Mouse (Mus musculus) layer of hippocampus, postnatal 14 days (tissue): ENCODE measurements around the gene Xlr5c. TPM values are rescaled to one million over a fixed set of nuclear protein-coding genes. Genes with fewer than 3 reads are reported as not detected.
A peak's percentile ranks its signal among the peaks of the same experiment; 100 is the strongest.
"Not testable (repeated sequence)": the region's sequence is repeated elsewhere in the genome, so short reads cannot be mapped to it uniquely, and the experiment has no call there.

Experiments used
- DNase-seq, 2 experiments: peaks; one replicate each; pipeline ENCODE4 v3.0.0; 2021 to 2022; ENCODE audit warnings: low spot score in 2 of 2, mixed read lengths in 1 of 2
- long read RNA-seq, 2 experiments: library from polyadenylated mRNA; stranded (forward); transcript quantifications; one replicate each; pipeline ENCODE4 v2.0.0; 2021
- total RNA-seq, 2 experiments: library from RNA; stranded (reverse); gene quantifications; 2 replicates each; pipeline ENCODE4 v1.2.3; 2021

The Xlr5c gene
- total RNA-seq = not detected
- long read RNA-seq, experiment 1 = 0 reads
- long read RNA-seq, experiment 2 = 0 reads

- not testable (repeated sequence) for DNase-seq
Measured at GRCm38 (mm10) chrX:73292876-73293275, at the start of gene Xlr5c, which contains the start of gene Xlr5a. Xlr5c (minus strand) TSS chrX:73292976. Xlr5a (minus strand) TSS chrX:73292976.

GRCm38 (mm10) chrX:73342483-73342895 is 49.7 kb upstream of the Xlr5c start, which contains the start of gene Zfp275:
Zfp275 (plus strand) TSS chrX:73342621.
- DNase-seq = peak; percentile 56 to 72

- DNase-seq = no peak
Measured at GRCm38 (mm10) chrX:73342068-73342467, 49.3 kb upstream of the Xlr5c start.

- DNase-seq = no peak
Measured at GRCm38 (mm10) chrX:73341473-73341872, 48.7 kb upstream of the Xlr5c start.

GRCm38 (mm10) chrX:73336740-73337139 is 44.0 kb upstream of the Xlr5c start, which contains the start of gene Gm45015:
Gm45015 (minus strand) TSS chrX:73336840.
- no peak for DNase-seq

GRCm38 (mm10) chrX:73333548-73333947 is 40.8 kb upstream of the Xlr5c start:
- DNase-seq = no peak

GRCm38 (mm10) chrX:73327215-73327614 is 34.4 kb upstream of the Xlr5c start:
- DNase-seq = no peak

- DNase-seq = no peak
Measured at GRCm38 (mm10) chrX:73321029-73321428, 28.3 kb upstream of the Xlr5c start.

GRCm38 (mm10) chrX:73312522-73312921 is 19.7 kb upstream of the Xlr5c start:
- peak in 1 of 2 experiments; percentile 41 for DNase-seq

- not testable (repeated sequence) for DNase-seq
Measured at GRCm38 (mm10) chrX:73295745-73296144, 3.0 kb upstream of the Xlr5c start.

- not testable (repeated sequence) for DNase-seq
Measured at GRCm38 (mm10) chrX:73265270-73265669, 27.5 kb downstream of the Xlr5c start, which contains the start of gene Xlr3c. Xlr3c (minus strand) TSS chrX:73265390.

- DNase-seq = not testable (repeated sequence)
Measured at GRCm38 (mm10) chrX:73262428-73262827, 30.3 kb downstream of the Xlr5c start.

- not testable (repeated sequence) for DNase-seq
Measured at GRCm38 (mm10) chrX:73242821-73243325, 49.9 kb downstream of the Xlr5c start, which contains the start of gene Xlr4c. Xlr4c (minus strand) TSS chrX:73243130.

Other genes starting within 250 kb of the Xlr5c start
- 10 to 100 TPM; 18.8 to 28.4 TPM for gene Pnma3, start 228.2 kb downstream of the Xlr5c start, total RNA-seq
- 1 to 10 TPM in 1 of 2 experiments, not detected in 1; 1.2 TPM for gene Xlr4a, start 210.5 kb downstream of the Xlr5c start, total RNA-seq
- 1 to 10 TPM in 1 of 2 experiments, not detected in 1; 4.9 TPM for gene Xlr3a, start 195.9 kb downstream of the Xlr5c start, total RNA-seq
- gene Gm14685, start 175.9 kb downstream of the Xlr5c start, total RNA-seq = 1 to 10 TPM; 1.9 to 5.2 TPM
- not detected for gene Xlr5b, start 144.2 kb downstream of the Xlr5c start, total RNA-seq
- 1 to 10 TPM in 1 of 2 experiments, not detected in 1; 1.9 TPM for gene DXBay18, start 143.5 kb downstream of the Xlr5c start, total RNA-seq
- gene Spin2d, start 116.0 kb downstream of the Xlr5c start, total RNA-seq = not detected
- gene Xlr3b, start 100.8 kb downstream of the Xlr5c start, total RNA-seq = 10 to 100 TPM in 1 of 2 experiments, 1 to 10 TPM in 1; 1.4 to 14.4 TPM
- 1 to 10 TPM in 1 of 2 experiments, not detected in 1; 1.6 TPM for gene Xlr4b, start 78.6 kb downstream of the Xlr5c start, total RNA-seq
- 10 to 100 TPM; 16.3 to 16.7 TPM for gene F8a, start 64.7 kb downstream of the Xlr5c start, total RNA-seq
- 1 to 10 TPM in 1 of 2 experiments, not detected in 1; 1.7 TPM for gene Xlr4c, start 49.8 kb downstream of the Xlr5c start, total RNA-seq
- gene Xlr3c, start 27.6 kb downstream of the Xlr5c start, total RNA-seq = not detected
- gene Xlr5a, start within 50 bp of the Xlr5c start, total RNA-seq = not detected
- not detected for gene Gm45015, start 43.9 kb upstream of the Xlr5c start, total RNA-seq
- 10 to 100 TPM; 11.1 to 11.7 TPM for gene Zfp275, start 49.6 kb upstream of the Xlr5c start, total RNA-seq
- not detected for gene Gm18336, start 105.8 kb upstream of the Xlr5c start, total RNA-seq
- 1 to 10 TPM; 2.1 to 3.0 TPM for gene Zfp92, start 118.1 kb upstream of the Xlr5c start, total RNA-seq
- gene Trex2, start 142.4 kb upstream of the Xlr5c start, total RNA-seq = not detected
- gene Haus7, start 166.1 kb upstream of the Xlr5c start, total RNA-seq = 10 to 100 TPM; 10.5 to 11.3 TPM
- gene Bgn, start 190.6 kb upstream of the Xlr5c start, total RNA-seq = 10 to 100 TPM; 26.1 to 34.2 TPM
- 100 to 1,000 TPM; 134 to 136 TPM for gene Atp2b3, start 210.1 kb upstream of the Xlr5c start, total RNA-seq